Mouse (Mus musculus): ENCODE measurements around the gene Slc38a7. TPM values are rescaled to one million over a fixed set of nuclear protein-coding genes. Genes with fewer than 3 reads are reported as not detected.
"Not testable (repeated sequence)": the region's sequence is repeated elsewhere in the genome, so short reads cannot be mapped to it uniquely, and the experiment has no call there.

Slc38a7 gene
- polyA plus RNA-seq, 1 experiment from 2014 or later, result 28.5 TPM

- Histone ChIP-seq H3K27ac (replicated peaks) (no peak overlapping the region), H3K9me3 (no peaks in the 10 kb centered on the region), H3K9ac (replicated peaks) (no peak overlapping the region), H3K36me3 (no peaks in the 10 kb centered on the region), H3K27me3 (no peaks in the 10 kb centered on the region), H3K4me2 (replicated peaks) (no peak overlapping the region), H3K4me1 (peaks cover 28% of the 10 kb centered on the region), H3K4me3 (no peak overlapping the region)
- ATAC-seq (replicated peaks), result no peak
- WGBS, result 92% methylated on average over 3 of the region's 3 CpGs
Observed at GRCm38 (mm10) chr8:95800353-95800752, 53.0 kb downstream of the Slc38a7 start.

GRCm38 (mm10) chr8:95799891-95800290 lies 53.4 kb downstream of the Slc38a7 start:
- no peak overlapping the region for H3K4me2 ChIP-seq (replicated peaks)

GRCm38 (mm10) chr8:95799117-95799516 lies 54.2 kb downstream of the Slc38a7 start:
- H3K27me3 ChIP-seq, result no peaks in the 10 kb centered on the region
- peaks cover 17% of the 10 kb centered on the region for H3K4me1 ChIP-seq
- no peak overlapping the region for H3K4me3 ChIP-seq
- H3K9ac ChIP-seq (replicated peaks), result no peak overlapping the region
- H3K27ac ChIP-seq (replicated peaks), result no peak overlapping the region
- no peak for ATAC-seq (replicated peaks)
- WGBS, result 95% methylated on average over 6 of the region's 6 CpGs
- no peak overlapping the region for H3K4me2 ChIP-seq (replicated peaks)
- no peaks in the 10 kb centered on the region for H3K36me3 ChIP-seq
- no peaks in the 10 kb centered on the region for H3K9me3 ChIP-seq

More at GRCm38 (mm10) chr8:95799891-95800290, 53.4 kb downstream of the Slc38a7 start:
- Histone ChIP-seq H3K27ac (replicated peaks) (no peak overlapping the region), H3K27me3 (no peaks in the 10 kb centered on the region), H3K4me1 (peaks cover 23% of the 10 kb centered on the region), H3K4me3 (no peak overlapping the region), H3K36me3 (no peaks in the 10 kb centered on the region), H3K9ac (replicated peaks) (no peak overlapping the region), H3K9me3 (no peaks in the 10 kb centered on the region)
- 80% methylated on average over 1 of the region's 1 CpGs for WGBS
- no peak for ATAC-seq (replicated peaks)

DNA sequence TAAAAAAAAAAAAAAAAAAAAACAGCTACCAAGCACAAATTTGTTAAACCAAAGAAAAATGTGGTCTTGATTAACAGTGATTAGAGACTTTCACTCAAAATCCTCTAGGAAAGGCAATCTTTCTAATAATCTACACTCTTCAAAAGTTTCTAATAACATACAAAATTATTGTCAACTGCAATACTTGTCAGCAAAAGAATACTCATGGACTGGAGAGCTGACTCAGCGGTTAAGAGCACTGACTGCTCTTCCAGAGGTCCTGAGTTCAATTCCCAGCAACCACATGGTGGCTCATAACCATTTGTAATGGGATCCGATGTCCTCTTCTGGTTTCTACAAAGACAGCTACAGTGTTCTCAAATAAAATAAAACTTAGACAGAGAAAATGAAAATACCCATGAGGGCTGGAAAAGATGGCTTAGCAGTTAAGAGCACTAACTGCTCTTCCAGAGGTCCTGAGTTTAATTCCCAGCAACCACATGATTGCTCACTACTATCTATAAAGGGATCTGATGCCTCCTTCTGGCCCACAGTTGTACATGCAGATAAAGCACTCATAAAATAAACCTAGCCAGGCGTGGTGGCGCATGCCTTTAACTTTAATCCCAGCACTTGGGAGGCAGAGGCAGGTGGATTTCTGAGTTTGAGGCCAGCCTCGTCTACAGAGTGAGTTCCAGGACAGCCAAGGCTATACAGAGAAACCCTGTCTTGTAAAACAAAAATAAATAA lies 57.8 kb downstream of the Slc38a7 start:
- not testable (repeated sequence) for H3K4me3 ChIP-seq; H3K9me3 ChIP-seq; H3K36me3 ChIP-seq; H3K4me2 ChIP-seq (replicated peaks); ATAC-seq (replicated peaks); H3K9ac ChIP-seq (replicated peaks); H3K27me3 ChIP-seq; H3K4me1 ChIP-seq; H3K27ac ChIP-seq (replicated peaks)
- WGBS, result 95% methylated on average over 5 of the region's 5 CpGs

Other genes with a start within 250 kb of the Slc38a7 start
- 10.6 and 14.0 TPM in 2 replicates for gene Gins3, start 220.1 kb downstream of the Slc38a7 start, polyA plus RNA-seq (2015; fragmentation: Nextera tagmentation; extraction: Ambion mirVana)
- 200 and 204 TPM in 2 replicates for gene Ndrg4, start 176.6 kb downstream of the Slc38a7 start, polyA plus RNA-seq (2015; fragmentation: Nextera tagmentation; extraction: Ambion mirVana)
- gene Setd6, start 137.7 kb downstream of the Slc38a7 start, polyA plus RNA-seq (2015; fragmentation: Nextera tagmentation; extraction: Ambion mirVana), result 26.1 and 28.8 TPM in 2 replicates
- 51.7 and 52.7 TPM in 2 replicates for gene Cnot1, start 46.1 kb downstream of the Slc38a7 start, polyA plus RNA-seq (2015; fragmentation: Nextera tagmentation; extraction: Ambion mirVana)
- gene Sap18b, start 28.2 kb downstream of the Slc38a7 start, polyA plus RNA-seq (2015; fragmentation: Nextera tagmentation; extraction: Ambion mirVana), result 258 and 266 TPM in 2 replicates
- 156 and 160 TPM in 2 replicates for gene Got2, start 35.0 kb upstream of the Slc38a7 start, polyA plus RNA-seq (2015; fragmentation: Nextera tagmentation; extraction: Ambion mirVana)

Data from forebrain, embryonic 15.5 days (tissue).